Mouse (Mus musculus): ENCODE measurements around the gene Atrnl1.

- TF ChIP-seq POLR2A (IDR thresholded peaks at IDR 0.05; ENCODE audit: borderline replicate concordance, extremely low read depth, low read depth, low read length) (no peak), CTCF (IDR thresholded peaks at IDR 0.05; ENCODE audit: insufficient read depth, low read length) (no peak)
These were observed 457.3 kb downstream of the Atrnl1 start for GRCm38 (mm10) chr19:58068114-58068513.
